Mouse (Mus musculus): ENCODE data around the gene Defb35. TPM values are rescaled to one million over a fixed set of nuclear protein-coding genes. Genes with fewer than 3 reads are reported as not detected.
"Not testable (repeated sequence)": the region's sequence is repeated elsewhere in the genome, so short reads cannot be mapped to it uniquely, and the experiment has no call there.

Defb35 gene
- not detected in 2 replicates for polyA plus RNA-seq (2015; fragmentation: Nextera tagmentation; extraction: Ambion mirVana)

DNA sequence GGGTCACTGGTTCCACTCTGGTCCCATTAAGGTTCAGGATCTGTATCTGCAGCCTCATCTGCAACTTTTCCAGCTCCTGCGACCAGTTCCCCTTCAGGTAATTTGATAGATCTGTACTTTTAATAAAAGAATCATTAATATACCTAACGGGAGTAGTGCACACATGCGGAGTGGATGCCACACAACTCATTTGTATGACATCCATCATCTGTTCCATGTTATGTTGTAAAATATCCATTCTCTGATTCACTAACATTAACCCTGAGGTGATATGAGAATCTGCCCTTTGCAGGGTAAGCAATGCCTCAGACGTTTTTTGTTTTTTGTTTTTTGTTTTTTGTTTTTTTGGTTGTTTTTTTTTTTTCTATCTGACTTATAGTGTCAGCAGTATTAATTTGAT, at the start of gene Defb35:
Defb35 (plus strand) TSS at position 301 of the 400 bp plus-strand sequence.
- WGBS: 80% methylated on average over 4 of the region's 4 CpGs
- H3K36me3 ChIP-seq (ENCODE audit: control insufficient read depth, insufficient read depth, low read length); ATAC-seq (ENCODE audit: low read depth); H3K9me3 ChIP-seq (ENCODE audit: control insufficient read depth, low read length); H3K4me2 ChIP-seq (ENCODE audit: low read depth, low read length); H3K27me3 ChIP-seq (ENCODE audit: control insufficient read depth, insufficient read depth, low read depth, low read length); H3K27ac ChIP-seq (ENCODE audit: low read length); H3K9ac ChIP-seq (ENCODE audit: low read length); H3K4me1 ChIP-seq (replicated peaks; ENCODE audit: control insufficient read depth, insufficient read depth, low read length); H3K4me3 ChIP-seq (ENCODE audit: low read length): not testable (repeated sequence)

DNA sequence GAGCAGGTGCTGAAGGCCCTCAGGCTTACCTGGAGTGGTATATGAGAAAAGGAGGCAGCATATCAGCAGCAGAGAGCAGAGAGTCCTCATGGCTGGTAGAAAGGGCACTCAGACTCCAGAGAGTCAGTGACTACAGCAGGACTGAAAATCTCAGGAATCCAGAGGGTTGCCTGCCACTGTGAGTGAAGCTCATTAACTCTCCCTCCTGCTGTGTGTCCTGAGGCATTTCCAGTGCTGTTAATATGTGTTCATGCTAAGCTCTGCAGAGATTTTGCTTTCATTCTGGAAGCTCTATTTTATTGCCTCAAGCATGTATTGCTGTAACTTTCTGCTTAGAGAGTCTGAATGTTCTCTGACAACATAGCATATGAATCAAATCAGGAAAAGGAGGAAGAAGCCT, 31.9 kb upstream of the Defb35 start, which contains the start of gene Defb11:
Defb11 (minus strand) TSS at position 123 of the 400 bp plus-strand sequence.
- not testable (repeated sequence) for H3K4me3 ChIP-seq (ENCODE audit: low read length); H3K4me1 ChIP-seq (replicated peaks; ENCODE audit: control insufficient read depth, insufficient read depth, low read length); H3K4me2 ChIP-seq (ENCODE audit: low read depth, low read length); H3K36me3 ChIP-seq (ENCODE audit: control insufficient read depth, insufficient read depth, low read length); H3K9ac ChIP-seq (ENCODE audit: low read length); H3K27me3 ChIP-seq (ENCODE audit: control insufficient read depth, insufficient read depth, low read depth, low read length); ATAC-seq (ENCODE audit: low read depth); H3K9me3 ChIP-seq (ENCODE audit: control insufficient read depth, low read length); H3K27ac ChIP-seq (ENCODE audit: low read length)

GRCm38 (mm10) chr8:21911931-21912330, 26.2 kb upstream of the Defb35 start:
- H3K9me3 ChIP-seq (ENCODE audit: control insufficient read depth, low read length): no peaks in the 10 kb centered on the region
- no peak for ATAC-seq (ENCODE audit: low read depth)
- 19% methylated on average over 1 of the region's 1 CpGs for WGBS

GRCm38 (mm10) chr8:21912554-21912953, 25.6 kb upstream of the Defb35 start:
- Histone ChIP-seq H3K27ac (ENCODE audit: low read length) (no peak overlapping the region), H3K4me2 (ENCODE audit: low read depth, low read length) (no peak overlapping the region), H3K27me3 (ENCODE audit: control insufficient read depth, insufficient read depth, low read depth, low read length) (no peaks in the 10 kb centered on the region), H3K4me1 (replicated peaks; ENCODE audit: control insufficient read depth, insufficient read depth, low read length) (no peaks in the 10 kb centered on the region), H3K4me3 (ENCODE audit: low read length) (no peak overlapping the region), H3K9ac (ENCODE audit: low read length) (no peak overlapping the region), H3K9me3 (ENCODE audit: control insufficient read depth, low read length) (no peaks in the 10 kb centered on the region), H3K36me3 (ENCODE audit: control insufficient read depth, insufficient read depth, low read length) (no peaks in the 10 kb centered on the region)
- WGBS: 27% methylated on average over 2 of the region's 2 CpGs
- ATAC-seq (ENCODE audit: low read depth): no peak

More at GRCm38 (mm10) chr8:21911931-21912330, 26.2 kb upstream of the Defb35 start:
- Histone ChIP-seq H3K9ac (ENCODE audit: low read length) (no peak overlapping the region), H3K4me2 (ENCODE audit: low read depth, low read length) (no peak overlapping the region), H3K27me3 (ENCODE audit: control insufficient read depth, insufficient read depth, low read depth, low read length) (no peaks in the 10 kb centered on the region), H3K36me3 (ENCODE audit: control insufficient read depth, insufficient read depth, low read length) (no peaks in the 10 kb centered on the region), H3K27ac (ENCODE audit: low read length) (no peak overlapping the region), H3K4me1 (replicated peaks; ENCODE audit: control insufficient read depth, insufficient read depth, low read length) (no peaks in the 10 kb centered on the region), H3K4me3 (ENCODE audit: low read length) (no peak overlapping the region)

DNA sequence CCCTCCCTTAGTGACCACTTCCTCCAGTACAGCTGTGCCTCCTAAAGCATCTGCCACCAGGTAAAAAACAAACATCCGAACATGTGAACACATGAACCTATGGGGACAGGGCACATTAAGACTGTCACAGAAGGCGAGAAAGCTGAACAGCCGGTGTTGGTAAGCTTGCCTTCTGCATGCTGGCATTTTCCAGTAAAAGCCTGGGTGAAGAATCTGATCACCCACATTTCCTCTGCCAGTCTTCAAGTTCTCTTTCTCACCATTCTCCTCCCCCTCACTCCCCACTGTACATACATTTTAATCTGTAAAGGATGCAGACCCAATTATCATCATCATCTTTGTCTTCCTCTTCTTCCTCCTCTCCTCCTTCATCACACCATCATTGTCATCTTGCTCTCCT, 22.5 kb upstream of the Defb35 start:
- no peaks in the 10 kb centered on the region for H3K27me3 ChIP-seq (ENCODE audit: control insufficient read depth, insufficient read depth, low read depth, low read length)
- H3K4me2 ChIP-seq (ENCODE audit: low read depth, low read length): no peak overlapping the region
- H3K9ac ChIP-seq (ENCODE audit: low read length): no peak overlapping the region
- H3K36me3 ChIP-seq (ENCODE audit: control insufficient read depth, insufficient read depth, low read length): no peaks in the 10 kb centered on the region
- 81% methylated on average over 3 of the region's 3 CpGs for WGBS
- H3K27ac ChIP-seq (ENCODE audit: low read length): no peak overlapping the region
- no peak overlapping the region for H3K4me3 ChIP-seq (ENCODE audit: low read length)
- no peaks in the 10 kb centered on the region for H3K9me3 ChIP-seq (ENCODE audit: control insufficient read depth, low read length)
- no peaks in the 10 kb centered on the region for H3K4me1 ChIP-seq (replicated peaks; ENCODE audit: control insufficient read depth, insufficient read depth, low read length)
- no peak for ATAC-seq (ENCODE audit: low read depth)

- not testable (repeated sequence) for H3K36me3 ChIP-seq (ENCODE audit: control insufficient read depth, insufficient read depth, low read length); ATAC-seq (ENCODE audit: low read depth); H3K4me3 ChIP-seq (ENCODE audit: low read length); H3K27me3 ChIP-seq (ENCODE audit: control insufficient read depth, insufficient read depth, low read depth, low read length); H3K9me3 ChIP-seq (ENCODE audit: control insufficient read depth, low read length); H3K4me1 ChIP-seq (replicated peaks; ENCODE audit: control insufficient read depth, insufficient read depth, low read length); H3K27ac ChIP-seq (ENCODE audit: low read length); H3K4me2 ChIP-seq (ENCODE audit: low read depth, low read length); H3K9ac ChIP-seq (ENCODE audit: low read length)
- WGBS: 76% methylated on average over 3 of the region's 3 CpGs
Observed at GRCm38 (mm10) chr8:21930754-21931153, 7.4 kb upstream of the Defb35 start.

DNA sequence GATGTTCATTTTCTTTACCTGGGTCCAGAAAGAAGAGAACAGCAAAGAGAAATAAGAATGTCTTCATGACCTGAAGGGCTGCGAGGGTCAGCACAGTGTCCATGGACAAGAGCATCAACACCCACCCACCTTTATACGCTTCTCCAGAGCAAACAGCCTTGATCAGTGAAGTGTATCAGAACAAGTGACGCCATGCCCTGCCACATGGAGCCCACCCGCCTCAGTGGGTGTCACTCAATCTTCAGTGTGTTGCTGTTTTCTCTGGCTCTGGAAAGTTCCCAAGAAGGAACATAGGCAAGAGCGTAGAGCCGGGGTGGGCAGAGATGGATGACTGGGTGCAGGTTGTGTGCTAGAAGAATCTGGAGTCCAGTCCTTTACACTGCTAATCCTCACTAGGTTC, 5.5 kb upstream of the Defb35 start, which contains the start of gene Defb15:
Defb15 (minus strand) TSS at position 101 of the 400 bp plus-strand sequence.
- 90% methylated on average over 6 of the region's 6 CpGs for WGBS
- no peak within 1 kb of the TSS for H3K9ac ChIP-seq (ENCODE audit: low read length)
- no peak for ATAC-seq (ENCODE audit: low read depth)

DNA sequence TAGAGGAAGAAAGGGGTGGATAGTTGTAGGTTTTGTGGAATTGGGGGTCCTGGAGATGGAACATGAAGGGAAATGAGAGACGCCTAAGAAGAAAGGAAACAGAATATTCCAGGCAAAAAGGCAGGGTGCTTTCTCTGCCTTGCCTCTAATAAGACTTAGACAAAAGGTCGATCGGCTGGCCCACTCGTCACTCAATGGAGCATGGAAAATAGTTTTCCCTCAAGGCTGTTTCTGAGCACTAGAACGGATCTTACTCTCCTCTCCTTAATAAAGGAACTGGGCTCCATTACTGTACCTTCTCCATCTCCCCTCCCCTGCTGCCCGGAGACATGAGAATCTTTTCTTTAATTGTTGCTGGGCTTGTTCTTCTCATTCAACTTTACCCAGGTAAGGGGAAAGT, 8.3 kb downstream of the Defb35 start, which contains the start of gene Defb13:
Defb13 (plus strand) TSS at position 301 of the 400 bp plus-strand sequence.
- Histone ChIP-seq H3K36me3 (ENCODE audit: control insufficient read depth, insufficient read depth, low read length) (no peaks in the 10 kb centered on the region), H3K9me3 (ENCODE audit: control insufficient read depth, low read length) (no peaks in the 10 kb centered on the region), H3K4me2 (ENCODE audit: low read depth, low read length) (no peak within 1 kb of the TSS), H3K4me1 (replicated peaks; ENCODE audit: control insufficient read depth, insufficient read depth, low read length) (no peaks in the 10 kb centered on the region), H3K4me3 (ENCODE audit: low read length) (no peak within 1 kb of the TSS), H3K27me3 (ENCODE audit: control insufficient read depth, insufficient read depth, low read depth, low read length) (no peaks in the 10 kb centered on the region), H3K9ac (ENCODE audit: low read length) (no peak within 1 kb of the TSS), H3K27ac (ENCODE audit: low read length) (no peak within 1 kb of the TSS)
- WGBS: 86% methylated on average over 6 of the region's 6 CpGs
- no peak for ATAC-seq (ENCODE audit: low read depth)

More for the DNA sequence above, 5.5 kb upstream of the Defb35 start, which contains the start of gene Defb15:
- Histone ChIP-seq H3K4me3 (ENCODE audit: low read length) (no peak within 1 kb of the TSS), H3K27me3 (ENCODE audit: control insufficient read depth, insufficient read depth, low read depth, low read length) (no peaks in the 10 kb centered on the region), H3K4me1 (replicated peaks; ENCODE audit: control insufficient read depth, insufficient read depth, low read length) (no peaks in the 10 kb centered on the region), H3K36me3 (ENCODE audit: control insufficient read depth, insufficient read depth, low read length) (no peaks in the 10 kb centered on the region), H3K27ac (ENCODE audit: low read length) (no peak within 1 kb of the TSS), H3K4me2 (ENCODE audit: low read depth, low read length) (no peak within 1 kb of the TSS), H3K9me3 (ENCODE audit: control insufficient read depth, low read length) (no peaks in the 10 kb centered on the region)

DNA sequence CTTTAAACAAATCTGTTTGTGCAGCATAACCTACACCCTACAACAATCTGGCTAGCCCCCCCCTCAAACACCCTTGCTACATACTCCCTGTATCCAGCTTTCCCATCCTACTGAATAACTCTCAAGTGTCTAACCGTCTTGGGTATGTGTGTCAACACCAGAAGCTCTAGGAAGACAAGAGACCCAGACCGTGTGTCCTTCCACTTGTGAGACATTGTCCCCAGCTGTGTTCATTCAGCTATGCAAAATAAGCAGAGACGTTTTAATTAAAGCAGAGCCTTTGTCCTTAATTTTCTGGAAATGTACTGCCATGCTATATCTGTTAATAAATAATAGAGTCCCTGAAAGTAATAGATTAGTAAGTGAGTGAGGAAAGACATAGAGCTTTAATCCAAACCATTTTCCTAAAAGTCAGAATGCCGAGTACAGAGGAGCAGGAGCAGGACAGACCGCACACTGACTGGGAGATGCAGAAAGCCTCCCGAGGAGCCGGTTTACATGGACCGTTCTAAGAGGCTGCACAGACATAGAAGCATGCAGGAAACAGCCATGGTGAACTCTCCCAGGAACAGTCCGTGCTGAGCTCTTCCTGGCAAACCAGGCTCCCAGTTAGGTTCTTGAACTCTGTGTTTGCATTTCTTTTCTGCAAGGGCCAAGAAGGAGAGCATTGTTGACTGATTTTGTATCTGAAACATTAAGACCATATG, 9.3 kb downstream of the Defb35 start:
- H3K9ac ChIP-seq (ENCODE audit: low read length): no peak overlapping the region
- H3K36me3 ChIP-seq (ENCODE audit: control insufficient read depth, insufficient read depth, low read length): no peaks in the 10 kb centered on the region
- no peaks in the 10 kb centered on the region for H3K27me3 ChIP-seq (ENCODE audit: control insufficient read depth, insufficient read depth, low read depth, low read length)
- 53% methylated on average over 9 of the region's 9 CpGs for WGBS
- H3K4me1 ChIP-seq (replicated peaks; ENCODE audit: control insufficient read depth, insufficient read depth, low read length): no peaks in the 10 kb centered on the region
- H3K4me2 ChIP-seq (ENCODE audit: low read depth, low read length): no peak overlapping the region
- no peak for ATAC-seq (ENCODE audit: low read depth)
- H3K9me3 ChIP-seq (ENCODE audit: control insufficient read depth, low read length): no peaks in the 10 kb centered on the region
- H3K27ac ChIP-seq (ENCODE audit: low read length): no peak overlapping the region
- no peak overlapping the region for H3K4me3 ChIP-seq (ENCODE audit: low read length)
